Mouse (Mus musculus): Measurements from ENCODE around the gene Arpc3.

DNA sequence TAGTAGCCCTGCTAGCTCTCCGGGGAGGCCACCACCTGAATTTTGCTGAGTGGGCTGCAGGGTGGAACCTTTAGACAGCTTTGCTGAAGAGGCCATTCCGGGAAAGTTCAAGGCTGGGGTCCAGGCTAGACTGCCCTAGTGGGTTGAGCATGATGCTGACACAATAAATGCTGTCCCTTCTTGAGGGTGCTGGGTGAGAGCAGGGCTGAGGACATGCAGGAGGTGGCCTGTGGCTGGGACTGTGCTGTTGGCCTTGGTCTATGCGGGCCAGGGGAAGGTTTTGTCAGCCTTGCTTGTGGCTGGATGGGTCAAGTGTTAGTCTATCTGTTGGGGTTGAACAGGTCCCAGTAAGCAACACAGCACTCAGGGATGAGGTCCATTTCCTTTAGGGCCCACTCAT is 63.2 kb downstream of the Arpc3 start:
- no peak for TF ChIP-seq CTCF (IDR thresholded peaks at IDR 0.05; ENCODE audit: low read depth)
- TF ChIP-seq EP300 (optimal IDR thresholded peaks at IDR 0.05), result no peak

Measured in stomach, postnatal 0 days (tissue).